Mouse (Mus musculus): ENCODE measurements around the gene Lrrc7. TPM values are rescaled to one million over a fixed set of nuclear protein-coding genes. Genes with fewer than 3 reads are reported as not detected.

The Lrrc7 gene
- total RNA-seq, 2 experiments from 2014 or later, result 119 to 126 TPM

DNA sequence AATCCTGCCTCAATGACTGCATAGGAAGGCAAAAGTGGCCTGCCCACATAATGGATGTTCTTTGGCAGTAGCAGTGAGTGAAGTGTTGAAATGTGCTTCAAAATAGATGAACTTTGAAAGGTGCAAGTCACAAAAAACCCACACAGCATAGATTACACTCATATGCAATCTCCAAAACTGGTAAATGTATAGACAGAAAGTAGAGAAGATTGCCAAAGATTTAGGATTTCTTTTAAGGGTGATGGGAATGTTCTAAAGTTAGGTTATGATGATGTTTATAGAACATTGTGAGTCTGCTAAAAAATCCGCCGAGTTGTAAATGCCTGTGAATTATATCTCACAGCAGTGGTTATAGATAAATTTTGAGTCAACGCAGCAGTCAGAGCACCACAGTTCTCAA lies 359.2 kb downstream of the Lrrc7 start:
- TF ChIP-seq CTCF (conservative IDR thresholded peaks at IDR 0.05), result no peak
- no peak overlapping the region for H3K4me3 ChIP-seq
- 0 out of 2 replicates have a peak overlapping the region, but pooled peaks have one; percentile 47 for H3K27ac ChIP-seq
- no peak for DNase-seq (ENCODE audit: low spot score in 2 of 2)

DNA sequence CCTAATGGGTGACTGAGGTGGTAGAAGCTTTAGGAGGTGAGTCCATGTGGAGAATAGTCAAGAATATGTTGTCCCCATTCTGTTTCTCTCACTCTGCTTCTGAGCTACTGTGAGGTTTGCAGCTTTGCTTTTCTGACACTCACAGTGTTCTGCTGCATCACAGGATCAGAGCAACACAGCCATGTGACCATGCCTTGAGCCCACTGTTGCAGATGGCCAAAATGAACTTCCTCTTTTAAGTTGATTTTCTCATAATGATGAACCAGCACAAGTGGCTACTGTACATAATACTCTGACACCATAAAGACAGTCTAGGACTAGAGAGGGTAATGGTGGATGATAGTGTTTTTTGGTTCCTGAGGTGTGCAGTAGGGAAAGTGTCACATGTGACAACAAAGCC lies 366.6 kb downstream of the Lrrc7 start:
- no peak overlapping the region for H3K4me3 ChIP-seq
- no peak for TF ChIP-seq CTCF (conservative IDR thresholded peaks at IDR 0.05)
- no peak overlapping the region for H3K27ac ChIP-seq
- no peak for DNase-seq (ENCODE audit: low spot score in 2 of 2)

DNA sequence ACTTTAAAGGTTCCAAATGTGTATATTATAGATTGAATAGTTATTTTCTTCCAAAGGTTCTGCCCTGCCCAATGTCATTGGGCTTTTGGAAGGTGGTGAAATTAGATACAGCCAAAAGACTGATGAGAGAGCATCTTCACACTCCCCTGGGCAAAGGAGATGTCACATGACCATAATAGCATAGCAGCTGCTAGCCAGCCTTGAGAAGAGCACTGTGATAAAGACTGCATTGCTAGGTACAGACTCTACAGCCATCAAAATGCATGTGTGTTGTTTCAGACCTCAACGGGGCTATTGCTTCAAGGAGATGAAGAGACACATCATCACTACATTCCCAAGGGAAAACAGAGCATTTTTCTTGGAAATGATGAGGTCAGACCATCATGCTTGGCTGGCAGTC lies 368.8 kb downstream of the Lrrc7 start:
- no peak for DNase-seq (ENCODE audit: low spot score in 2 of 2)
- no peak overlapping the region for H3K27ac ChIP-seq
- no peak overlapping the region for H3K4me3 ChIP-seq
- no peak for TF ChIP-seq CTCF (conservative IDR thresholded peaks at IDR 0.05)

DNA sequence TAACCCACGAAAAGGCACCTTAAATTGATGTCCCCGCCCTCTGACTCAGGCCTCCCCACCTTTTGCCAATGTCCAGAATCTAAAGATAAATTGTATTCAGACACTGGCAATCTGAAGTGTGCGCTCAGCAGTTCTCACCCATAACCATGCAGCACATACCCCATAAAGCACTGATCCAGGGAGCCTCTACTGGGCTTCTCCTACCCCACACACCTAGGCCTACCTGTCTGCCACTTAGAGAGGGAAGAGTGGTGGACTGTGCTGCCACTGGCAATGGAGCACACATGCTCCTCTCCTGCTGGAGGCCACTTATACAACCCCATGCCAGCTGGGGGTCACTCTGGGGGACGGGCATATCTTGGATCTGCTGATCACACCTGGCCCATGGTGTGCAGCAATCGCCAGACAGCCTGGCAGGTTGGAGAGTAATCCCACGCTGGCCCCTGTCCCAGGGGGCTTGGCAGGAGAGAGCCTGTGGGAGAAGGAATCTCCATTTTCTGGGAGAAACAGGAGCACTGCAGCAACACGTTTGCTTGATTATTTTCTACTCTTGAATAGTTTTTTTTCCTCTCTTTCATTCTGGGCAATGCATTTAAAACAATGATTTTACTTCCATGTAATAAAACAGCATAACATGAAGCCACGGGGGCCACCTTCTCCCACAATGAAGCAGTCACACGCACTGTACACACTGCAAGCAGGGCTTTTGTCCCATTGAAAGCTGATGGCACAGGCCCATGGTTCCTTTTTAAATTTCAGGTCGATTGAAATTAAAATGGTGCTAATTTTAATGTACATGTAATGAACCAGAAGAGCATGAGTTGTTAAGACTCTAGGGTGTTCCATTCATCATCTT lies 386.9 kb downstream of the Lrrc7 start:
- Histone ChIP-seq H3K27ac (no peak overlapping the region), H3K4me3 (no peak overlapping the region)
- no peak for DNase-seq (ENCODE audit: low spot score in 2 of 2)
- TF ChIP-seq CTCF (conservative IDR thresholded peaks at IDR 0.05), result no peak

DNA sequence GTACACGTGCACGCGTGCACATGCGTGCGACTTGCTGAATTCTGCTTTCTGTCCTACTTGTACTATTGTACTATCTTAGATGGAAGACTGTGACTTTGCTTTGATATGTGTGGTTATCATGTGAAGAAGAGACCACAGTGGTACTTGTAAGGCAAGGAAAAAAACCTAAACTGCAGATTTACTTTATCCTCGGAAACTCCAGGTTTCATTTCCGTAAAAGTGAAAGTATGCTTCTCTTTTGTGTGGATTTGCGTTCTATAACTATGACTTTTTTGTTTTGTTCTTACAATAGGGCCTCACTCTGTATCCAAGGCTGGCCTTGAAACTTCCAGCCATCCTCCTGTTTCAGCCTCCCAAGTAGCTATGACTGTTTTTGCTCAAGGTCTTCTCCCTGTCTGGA lies 392.8 kb downstream of the Lrrc7 start:
- no peak for TF ChIP-seq CTCF (conservative IDR thresholded peaks at IDR 0.05)
- DNase-seq (ENCODE audit: low spot score in 2 of 2), result no peak
- Histone ChIP-seq H3K4me3 (no peak overlapping the region), H3K27ac (no peak overlapping the region)

DNA sequence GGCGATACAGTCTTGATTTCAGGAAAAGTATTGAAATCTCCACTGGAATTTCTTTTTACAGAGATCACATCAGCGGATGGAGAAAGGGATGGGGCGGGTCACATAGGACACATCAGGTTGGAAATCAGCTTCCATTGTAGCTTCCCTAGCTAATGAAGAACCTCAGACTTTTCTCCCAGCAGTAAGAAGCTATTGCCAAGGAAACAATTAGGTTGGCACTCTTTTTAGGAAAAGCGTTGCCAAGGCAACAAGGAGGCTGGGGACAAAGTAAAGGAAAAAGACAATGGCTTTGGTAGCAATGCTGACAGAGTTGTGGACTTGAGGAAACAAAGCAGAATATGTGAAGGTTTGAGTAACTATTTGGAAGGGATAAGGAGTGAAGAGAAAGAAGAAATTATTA lies 393.6 kb downstream of the Lrrc7 start:
- no peak overlapping the region for H3K27ac ChIP-seq
- TF ChIP-seq CTCF (conservative IDR thresholded peaks at IDR 0.05), result no peak
- peak in 1 of 2 experiments; percentile 41 for DNase-seq (ENCODE audit: low spot score in 2 of 2)
- H3K4me3 ChIP-seq, result no peak overlapping the region

DNA sequence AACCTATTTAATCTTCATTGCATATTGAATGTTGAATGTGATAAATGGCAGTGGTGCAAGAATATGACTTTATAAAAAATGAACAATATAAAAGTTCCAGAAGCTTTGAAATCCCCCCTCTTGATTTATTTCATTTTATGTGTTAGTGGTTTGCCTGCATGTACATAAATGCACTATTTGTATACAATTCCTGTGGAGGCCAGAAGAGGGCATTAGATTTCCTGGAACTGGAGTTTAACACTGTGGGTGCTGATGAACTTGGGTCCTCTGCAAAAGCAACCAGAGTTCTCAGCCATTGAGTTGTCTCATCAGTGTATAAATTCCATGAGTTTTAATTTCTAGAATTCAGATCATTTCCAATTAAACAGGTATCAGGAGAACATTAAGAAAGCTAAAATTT lies 397.0 kb downstream of the Lrrc7 start:
- H3K4me3 ChIP-seq, result no peak overlapping the region
- DNase-seq (ENCODE audit: low spot score in 2 of 2), result peak in 1 of 2 experiments; percentile 32
- peak; percentile 72 for TF ChIP-seq CTCF (conservative IDR thresholded peaks at IDR 0.05)
- H3K27ac ChIP-seq, result no peak overlapping the region

DNA sequence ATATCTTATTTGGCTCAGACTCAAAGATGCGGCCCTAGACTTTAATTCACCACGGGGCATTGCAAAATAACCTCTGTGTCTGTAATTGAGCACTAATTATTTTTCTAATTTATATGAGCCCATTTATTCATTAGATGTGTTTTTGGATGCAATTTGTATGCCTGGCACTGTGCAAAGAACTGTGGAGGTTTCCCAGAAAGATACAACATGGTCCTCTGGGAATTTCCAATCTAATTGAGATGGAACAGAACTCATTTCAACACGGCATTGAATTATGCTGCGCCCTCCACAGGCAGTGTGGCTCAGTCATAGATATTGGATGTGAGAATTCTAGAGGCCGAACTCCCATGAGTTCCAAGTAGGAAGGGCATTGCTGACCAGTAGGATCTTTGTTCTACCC lies 397.6 kb downstream of the Lrrc7 start:
- TF ChIP-seq CTCF (conservative IDR thresholded peaks at IDR 0.05), result no peak
- no peak for DNase-seq (ENCODE audit: low spot score in 2 of 2)
- Histone ChIP-seq H3K4me3 (no peak overlapping the region), H3K27ac (no peak overlapping the region)

DNA sequence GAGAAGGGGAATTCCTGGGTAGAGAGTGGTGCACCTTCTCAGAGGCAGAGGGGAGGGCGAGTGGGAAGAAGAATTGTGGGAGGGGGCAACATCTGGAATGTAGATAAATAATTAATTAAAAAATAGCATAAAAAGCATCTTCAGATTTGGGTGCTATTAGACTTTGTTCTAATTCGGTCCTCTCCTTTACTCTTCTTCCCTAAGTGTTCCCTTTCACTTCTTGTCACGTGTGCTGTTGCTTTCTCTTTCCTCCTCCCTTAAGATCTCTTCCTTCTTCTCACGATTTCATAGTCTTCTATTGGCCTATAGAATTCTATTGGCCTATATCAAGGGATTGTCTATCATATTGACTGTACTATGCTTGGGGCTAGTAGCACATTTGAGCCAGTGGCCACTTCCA lies 398.9 kb downstream of the Lrrc7 start:
- TF ChIP-seq CTCF (conservative IDR thresholded peaks at IDR 0.05), result no peak
- Histone ChIP-seq H3K4me3 (no peak overlapping the region), H3K27ac (no peak overlapping the region)
- no peak for DNase-seq (ENCODE audit: low spot score in 2 of 2)

DNA sequence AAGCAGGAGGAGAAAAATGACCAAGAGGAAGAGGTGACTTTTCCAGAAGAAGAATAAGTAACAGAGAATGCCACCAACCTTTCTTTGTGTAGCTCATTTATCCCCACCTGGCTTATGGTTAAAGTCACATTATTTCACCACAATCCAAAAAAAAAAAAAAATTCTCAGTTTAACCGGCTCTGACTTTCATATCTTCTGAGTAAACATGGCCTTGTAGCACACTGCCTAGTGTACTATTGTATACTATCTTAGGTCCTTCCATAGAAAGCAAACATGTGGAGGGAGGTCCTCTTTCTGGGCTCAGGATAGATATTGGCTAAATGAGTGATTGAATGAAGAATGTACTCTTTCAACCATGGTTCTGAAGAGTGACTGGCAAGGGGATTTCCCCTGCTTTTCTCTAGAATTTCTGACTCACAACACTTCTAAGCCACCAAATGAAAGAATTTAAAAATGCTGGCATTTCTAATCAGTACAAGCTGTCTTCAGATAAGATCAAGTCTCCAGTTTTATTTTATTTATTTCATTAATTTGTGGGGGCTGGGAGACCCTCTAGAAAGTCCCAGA lies 400.0 kb downstream of the Lrrc7 start:
- H3K27ac ChIP-seq, result no peak overlapping the region
- no peak for DNase-seq (ENCODE audit: low spot score in 2 of 2)
- no peak for TF ChIP-seq CTCF (conservative IDR thresholded peaks at IDR 0.05)
- no peak overlapping the region for H3K4me3 ChIP-seq

DNA sequence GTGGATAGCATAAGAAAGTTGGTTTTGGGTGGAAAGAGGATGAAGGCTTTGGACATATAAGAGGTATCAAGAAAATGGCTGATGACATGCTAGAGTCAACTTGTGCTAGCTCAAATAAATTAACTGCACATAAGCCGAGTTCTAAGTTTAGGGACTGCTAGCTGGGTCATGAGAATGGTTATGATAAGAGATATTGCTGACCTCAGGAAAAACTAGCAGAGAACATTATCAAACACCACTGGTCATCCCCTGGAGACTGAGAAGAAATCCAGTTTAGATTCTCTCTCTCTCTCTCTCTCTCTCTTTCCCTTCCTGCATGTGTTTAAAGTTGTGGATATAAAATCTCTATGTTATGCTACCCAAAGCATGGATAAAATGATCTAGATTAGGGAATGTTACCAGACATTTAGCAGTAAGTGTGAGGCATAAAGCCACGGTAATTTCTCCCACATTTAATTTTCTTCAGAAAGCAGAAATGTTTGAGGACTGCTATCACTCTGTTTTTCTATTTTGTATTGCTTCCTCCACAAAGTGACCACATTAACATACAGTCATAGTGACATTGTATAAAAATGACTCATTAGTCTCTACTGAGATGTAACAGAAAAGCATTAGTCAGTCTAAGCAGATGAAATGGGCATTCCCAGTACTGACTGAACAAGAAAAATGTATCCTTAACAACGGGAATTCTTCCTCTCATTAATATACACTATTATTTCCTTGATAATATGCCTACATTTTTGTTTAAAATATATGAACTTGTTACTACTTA lies 406.3 kb downstream of the Lrrc7 start:
- no peak overlapping the region for H3K4me3 ChIP-seq
- H3K27ac ChIP-seq, result no peak overlapping the region
- DNase-seq (ENCODE audit: low spot score in 2 of 2), result no peak
- no peak for TF ChIP-seq CTCF (conservative IDR thresholded peaks at IDR 0.05)

DNA sequence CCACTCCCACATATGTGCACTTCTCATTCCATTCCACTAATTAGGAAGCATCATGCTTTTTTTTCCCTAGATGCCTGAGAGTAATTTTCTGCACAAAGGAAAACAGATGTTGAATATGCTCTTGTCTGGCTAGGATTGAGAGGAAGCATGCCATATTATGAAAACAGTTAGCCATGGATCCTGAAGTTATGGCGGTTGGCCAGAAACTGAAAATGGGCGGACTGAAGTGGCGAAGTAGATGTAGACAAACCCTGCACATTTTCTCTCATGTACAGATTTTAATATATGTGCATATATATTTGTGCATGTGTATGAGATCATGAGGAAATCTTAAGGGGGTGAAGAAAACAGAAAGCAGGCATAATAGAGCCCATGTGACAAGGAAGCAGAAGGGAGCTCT lies 407.9 kb downstream of the Lrrc7 start:
- no peak for DNase-seq (ENCODE audit: low spot score in 2 of 2)
- Histone ChIP-seq H3K27ac (no peak overlapping the region), H3K4me3 (no peak overlapping the region)

DNA sequence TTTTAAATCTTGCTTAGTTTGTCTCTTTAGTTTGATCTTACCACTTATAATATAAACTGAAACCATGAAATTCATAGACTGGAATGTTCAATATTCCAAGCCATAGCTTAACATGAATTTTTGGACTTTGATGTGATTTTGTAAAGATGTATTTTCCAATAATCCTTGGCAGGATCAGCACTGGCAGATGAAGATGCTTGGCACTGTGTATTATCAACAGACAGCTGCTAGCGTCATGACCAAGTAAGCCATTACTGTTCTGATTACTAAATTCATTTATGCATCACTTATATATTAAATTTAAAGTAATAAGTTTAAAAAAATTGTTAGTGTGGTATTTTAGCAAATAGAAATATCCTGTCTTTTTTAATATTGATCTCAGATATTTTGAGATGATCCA lies 413.0 kb downstream of the Lrrc7 start:
- TF ChIP-seq CTCF (conservative IDR thresholded peaks at IDR 0.05), result no peak
- DNase-seq (ENCODE audit: low spot score in 2 of 2), result no peak
- H3K4me3 ChIP-seq, result no peak overlapping the region
- H3K27ac ChIP-seq, result peak overlapping the region; percentile 66

More for the DNA sequence above, 407.9 kb downstream of the Lrrc7 start:
- no peak for TF ChIP-seq CTCF (conservative IDR thresholded peaks at IDR 0.05)

Measured in layer of hippocampus, adult 2 months (tissue).